Mouse (Mus musculus) brain, embryonic 14.5 days (tissue): Measurements from ENCODE around the gene Gm13030.
"Not testable (repeated sequence)": the region's sequence is repeated elsewhere in the genome, so short reads cannot be mapped to it uniquely, and the experiment has no call there.

Experiments
- CTCF ChIP-seq: fragments of 200-500 bp; IDR thresholded peaks from 2 replicates; pipeline ENCODE4 v1.5.1; 2012; ENCODE audit warnings: inconsistent platforms, mild to moderate bottlenecking, moderate library complexity, borderline replicate concordance; ENCODE audit not compliant: insufficient read depth, insufficient read length; ENCODE audit errors: extremely low read depth
- POLR2A ChIP-seq: fragments of 200-500 bp; IDR thresholded peaks from 2 replicates; pipeline ENCODE4 v1.6.1; 2012; ENCODE audit warnings: mild to moderate bottlenecking, inconsistent platforms, borderline replicate concordance; ENCODE audit not compliant: poor library complexity, insufficient read depth, insufficient read length, severe bottlenecking; ENCODE audit errors: extremely low read depth

- TF ChIP-seq POLR2A, CTCF: not testable (repeated sequence)
Measured at GRCm38 (mm10) chr4:138824161-138824560, 49.6 kb downstream of the Gm13030 start.
